Mouse (Mus musculus) regulatory T cell (primary cell): Measurements from ENCODE around the gene Galnt15.

Experiments used
- in situ Hi-C: fragments of 300-600 bp; cut with MboI, MseI; formaldehyde crosslinking; loops from one replicate; pipeline ENCODE4 v1.15.1; 2025; ENCODE audit warnings: high pct_unique_total_duplicates

The Galnt15 gene

DNA sequence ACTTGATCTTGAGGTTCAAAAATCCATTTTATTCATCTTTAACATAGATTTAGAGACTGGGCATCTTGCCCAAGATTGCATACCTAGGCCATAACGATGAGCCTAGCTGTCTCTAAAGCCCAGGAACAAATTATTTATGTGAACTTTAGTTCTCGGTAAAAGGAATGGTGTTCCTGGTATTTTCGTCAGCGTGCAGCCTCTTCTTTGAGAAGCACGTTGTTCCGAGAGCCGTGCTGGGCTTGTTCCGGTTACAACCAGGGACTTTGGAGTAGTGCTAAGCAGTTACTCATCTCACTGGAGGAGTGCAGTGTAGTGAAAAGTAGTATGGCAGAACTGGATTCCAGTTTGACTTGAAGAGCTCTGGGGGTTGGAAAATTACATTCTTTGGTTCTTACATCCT is 57.4 kb downstream of the Galnt15 start:
- in situ Hi-C loops, result loop anchor here (5.0 kb wide), 1 partner anchor 71 kb away; the partner anchor contains the start of gene Ncoa4

DNA sequence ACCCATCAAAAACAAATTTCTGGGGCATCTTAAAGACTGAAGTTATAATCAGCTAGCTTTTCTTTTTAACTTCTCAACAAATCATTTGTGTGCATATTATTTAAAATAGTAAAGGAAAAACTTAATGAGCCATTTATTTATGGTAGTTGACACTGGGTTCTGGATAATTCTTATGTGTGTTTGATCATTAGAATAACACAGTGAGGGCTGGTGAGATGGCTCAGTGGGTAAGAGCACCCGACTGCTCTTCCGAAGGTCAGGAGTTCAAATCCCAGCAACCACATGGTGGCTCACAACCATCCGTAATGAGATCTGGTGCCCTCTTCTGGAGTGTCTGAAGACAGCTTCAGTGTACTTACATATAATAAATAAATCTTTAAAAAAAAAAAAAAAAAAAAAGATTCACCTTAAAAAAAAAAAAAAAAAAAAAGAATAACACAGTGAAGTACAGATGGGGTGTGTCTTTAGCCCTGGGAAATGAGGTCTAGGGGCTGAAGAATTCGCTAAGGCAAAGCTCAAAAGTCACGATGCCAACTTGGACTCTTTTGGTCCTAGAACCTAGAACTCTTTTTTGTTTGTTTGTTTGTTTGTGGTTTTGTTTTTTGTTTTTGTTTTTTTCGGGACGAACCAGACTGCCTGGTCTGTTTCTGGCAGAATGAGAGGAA is 58.9 kb downstream of the Galnt15 start:
- in situ Hi-C loops, result loop anchor here (5.0 kb wide), 1 partner anchor 70 kb away; the partner anchor contains the start of gene Ncoa4

DNA sequence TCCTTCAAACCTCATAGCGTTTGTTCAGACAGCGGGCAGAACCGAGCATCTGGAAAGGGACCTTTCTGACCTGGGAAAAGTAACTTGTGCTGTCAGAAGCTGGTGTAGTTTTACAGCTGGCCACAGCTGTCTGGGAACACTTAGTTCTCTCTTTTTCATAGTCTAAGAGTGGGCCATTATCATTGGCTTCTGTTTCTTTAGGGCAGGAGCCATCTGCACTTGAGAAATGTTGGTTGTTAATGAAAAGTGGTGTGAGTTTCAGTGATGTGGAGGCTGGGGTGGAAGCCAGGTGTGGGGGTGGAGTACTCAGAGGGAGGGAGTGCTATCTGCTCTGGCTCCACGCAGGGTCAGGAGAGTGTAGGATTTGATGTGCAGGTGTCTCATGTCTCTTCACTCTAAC is 62.3 kb downstream of the Galnt15 start:
- in situ Hi-C loops, result no loop called here

DNA sequence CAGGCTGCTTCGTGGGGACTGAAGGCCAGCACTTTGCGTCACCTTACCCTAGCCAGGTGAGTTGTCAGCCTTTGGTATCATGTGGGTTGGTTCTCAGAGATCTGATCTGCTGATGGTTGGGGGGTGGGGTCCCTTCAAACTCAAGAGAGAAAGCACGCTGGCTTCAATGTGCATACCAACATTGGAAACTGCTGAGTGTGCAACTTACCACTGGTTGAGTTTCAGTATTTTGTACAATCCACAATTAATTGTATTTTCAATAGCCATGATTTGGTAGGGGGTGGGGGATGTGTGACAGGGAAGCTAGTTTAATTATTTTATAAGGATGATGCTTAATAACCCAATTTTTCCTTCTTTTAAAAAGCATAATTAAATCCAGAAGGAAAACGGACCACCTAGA is 62.9 kb downstream of the Galnt15 start:
- in situ Hi-C loops, result no loop called here

DNA sequence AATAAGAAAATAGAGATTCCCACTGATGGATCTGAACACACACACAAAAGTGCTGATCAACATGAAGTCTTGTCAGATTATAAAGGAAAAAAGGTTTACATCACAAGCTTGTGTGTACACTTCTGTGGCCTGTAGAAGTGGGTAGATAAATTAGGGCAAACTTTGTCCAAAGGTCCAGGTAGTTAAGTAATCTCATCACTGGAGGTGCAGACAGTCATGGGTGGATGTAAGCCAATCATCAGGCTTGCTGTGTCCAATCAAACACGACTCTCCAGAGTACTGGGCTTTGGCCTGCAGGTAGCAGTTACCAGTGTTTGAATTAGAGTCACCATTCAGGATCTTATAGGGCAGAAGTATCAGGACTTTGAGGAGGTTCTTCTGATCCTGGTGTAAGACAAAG is 64.2 kb downstream of the Galnt15 start:
- in situ Hi-C loops, result no loop called here

DNA sequence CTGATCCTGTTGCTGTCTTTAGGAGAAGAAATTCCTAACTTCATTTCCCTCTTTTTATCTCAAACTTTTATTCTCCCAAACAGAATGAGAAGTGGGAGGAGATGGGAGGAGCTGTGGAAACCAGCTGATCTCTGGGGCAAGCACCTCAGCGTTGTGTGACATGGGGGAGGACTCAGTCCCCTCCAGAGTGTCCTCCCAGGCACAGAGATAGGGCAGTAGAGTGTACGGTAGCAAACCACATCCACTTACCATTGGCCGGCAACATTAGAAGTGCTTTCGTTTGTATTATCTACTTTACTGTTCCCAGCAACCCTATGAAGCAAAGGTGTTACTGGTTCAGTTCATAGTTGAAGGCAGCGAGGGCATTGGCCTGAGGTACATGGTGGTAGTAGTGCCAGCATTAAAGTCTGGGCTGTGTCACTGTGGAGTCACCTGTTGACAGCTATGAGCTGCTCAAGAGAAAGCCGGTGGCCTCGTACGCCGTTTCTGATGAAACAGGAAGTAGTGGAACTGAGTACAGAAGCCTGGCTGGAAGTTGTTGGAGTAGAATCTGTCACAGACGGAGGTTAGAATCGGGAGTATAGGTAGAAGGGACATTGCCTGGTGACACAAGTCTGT is 64.8 kb downstream of the Galnt15 start:
- in situ Hi-C loops, result no loop called here

DNA sequence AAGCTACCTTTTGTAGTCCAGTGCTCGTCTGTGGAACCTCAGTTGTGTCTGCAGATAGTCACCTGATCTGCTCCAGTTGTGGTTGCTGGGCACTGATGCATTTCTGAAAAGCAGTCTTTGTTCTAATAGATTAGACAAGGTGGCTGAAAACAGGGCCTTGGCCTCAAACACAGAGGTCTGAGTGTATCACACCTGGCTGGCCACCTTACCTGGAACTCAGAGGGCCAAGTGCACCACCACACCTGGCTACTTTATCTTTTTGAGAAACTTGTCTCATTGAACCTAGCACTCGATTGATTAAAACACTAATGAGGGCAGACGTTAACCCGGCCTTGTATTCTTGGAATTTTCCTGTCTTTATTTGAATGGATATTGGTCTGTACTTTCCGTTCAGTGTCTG is 66.9 kb downstream of the Galnt15 start:
- in situ Hi-C loops, result no loop called here

DNA sequence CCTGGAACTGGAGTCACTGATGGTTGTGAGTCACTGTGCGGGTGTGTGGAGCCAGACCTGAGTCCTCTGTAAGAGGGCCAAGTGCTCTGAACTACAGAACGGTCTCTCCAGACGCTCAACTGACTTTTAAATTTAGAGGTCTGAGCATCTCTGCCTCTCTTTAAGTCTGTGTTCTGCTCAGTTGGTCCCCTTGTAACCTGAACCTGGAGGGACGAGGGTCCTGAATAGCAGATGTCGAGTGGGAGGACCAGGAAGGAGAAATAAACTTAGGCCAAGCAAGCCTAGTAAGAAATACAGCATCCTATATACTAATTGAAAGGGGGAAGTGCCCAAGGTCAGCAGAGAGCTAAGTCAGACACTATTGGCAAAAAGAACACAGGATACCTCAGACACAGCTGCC is 68.0 kb downstream of the Galnt15 start:
- in situ Hi-C loops, result no loop called here

DNA sequence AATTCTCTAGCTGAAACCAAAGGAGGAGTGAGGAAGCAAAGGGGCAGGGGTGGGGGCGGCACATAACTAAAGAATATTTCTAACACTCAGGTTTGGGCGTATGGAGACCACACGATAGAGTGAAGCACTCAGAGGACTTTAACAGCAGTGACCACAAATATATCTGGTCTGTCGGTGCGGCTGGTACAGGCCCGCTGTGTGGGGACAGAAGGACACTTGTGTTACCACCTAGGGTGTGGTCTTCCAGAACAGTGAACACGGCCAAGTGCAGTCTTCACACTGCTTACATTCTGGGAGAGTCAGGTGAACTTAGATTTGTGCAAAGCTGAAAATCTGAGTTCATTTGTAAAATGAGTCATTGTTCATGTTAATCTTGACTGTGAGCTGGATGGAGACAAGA is 68.9 kb downstream of the Galnt15 start:
- in situ Hi-C loops, result no loop called here

DNA sequence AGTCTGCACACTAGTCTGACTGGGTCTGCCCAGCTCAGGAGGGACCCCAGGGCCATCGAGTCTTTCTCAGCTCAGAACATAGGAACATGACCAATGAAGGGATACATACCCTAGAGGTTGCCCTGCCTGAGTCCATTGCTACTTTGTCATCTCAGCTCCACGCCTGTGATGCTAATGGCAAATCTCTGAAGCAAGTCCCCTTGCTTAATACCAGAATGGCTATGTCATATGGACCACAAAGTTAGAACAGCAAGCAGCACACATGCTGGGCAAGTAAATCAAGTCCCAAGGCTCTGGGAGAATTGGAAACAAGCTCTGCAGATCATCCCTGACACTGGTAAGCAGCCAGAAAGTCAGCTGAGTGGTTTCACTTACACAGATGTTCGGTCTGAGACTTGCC is 70.2 kb downstream of the Galnt15 start:
- in situ Hi-C loops, result no loop called here

DNA sequence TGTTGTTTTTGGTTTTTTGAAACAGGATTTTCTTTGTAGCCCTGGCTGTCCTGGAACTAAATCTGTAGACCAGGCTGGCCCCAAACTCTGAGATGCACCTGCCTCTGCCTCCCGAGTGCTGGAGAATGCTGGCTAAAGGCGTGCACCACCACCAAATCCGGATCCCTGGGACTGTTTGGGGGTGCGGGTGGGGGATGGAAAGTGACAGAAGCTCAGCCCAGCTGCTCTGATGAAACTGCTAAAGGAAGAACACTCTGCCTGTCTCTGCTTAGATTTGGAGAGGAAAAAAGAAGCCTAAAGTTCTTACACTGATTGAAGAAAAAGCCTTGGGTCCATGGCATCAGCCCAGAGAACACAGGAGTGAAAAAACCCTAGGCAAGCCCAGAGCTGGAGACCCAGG is 74.8 kb downstream of the Galnt15 start:
- in situ Hi-C loops, result loop anchor here (10.0 kb wide), 1 partner anchor 1729 kb away; no protein-coding TSS in a partner anchor

DNA sequence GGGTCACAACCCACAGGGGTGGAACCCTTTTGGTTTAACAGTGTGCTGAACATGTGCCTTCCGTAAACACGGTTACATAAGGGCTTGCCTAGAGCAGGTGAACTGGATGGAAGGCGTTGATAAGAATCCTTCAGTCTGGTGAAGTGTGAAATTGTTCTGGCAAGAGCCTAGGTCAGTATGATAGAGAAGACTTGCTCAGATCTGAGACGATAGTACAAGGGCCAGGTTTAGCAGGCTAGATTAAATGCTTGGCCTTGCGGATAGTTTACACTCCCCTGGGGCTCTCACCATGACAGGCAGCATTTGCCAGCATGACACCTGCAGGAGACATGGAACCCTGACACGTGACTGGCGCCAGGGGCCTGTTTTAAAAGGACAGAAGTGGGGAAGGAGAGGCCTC is 76.9 kb downstream of the Galnt15 start:
- in situ Hi-C loops, result loop anchor here (10.0 kb wide), 1 partner anchor 1731 kb away; no protein-coding TSS in a partner anchor

DNA sequence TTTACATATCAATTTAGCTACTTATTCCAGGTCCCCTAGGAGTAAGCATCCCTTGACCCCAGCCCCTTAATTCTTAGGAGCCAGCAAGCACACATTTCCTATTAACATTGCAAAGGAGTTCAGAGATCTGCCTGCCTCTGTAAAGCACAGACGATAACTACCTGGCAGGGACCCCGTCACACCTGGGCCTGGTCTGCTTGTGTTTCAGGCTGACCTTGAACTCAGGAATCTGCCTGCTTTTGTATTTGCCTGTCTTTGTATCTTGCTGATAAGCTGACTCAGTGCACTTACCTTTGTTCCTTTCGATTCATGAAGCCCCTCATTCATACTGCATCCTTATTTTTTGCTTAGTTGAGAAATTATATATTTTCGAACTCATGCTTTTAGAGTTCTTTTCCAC is 78.1 kb downstream of the Galnt15 start:
- in situ Hi-C loops, result loop anchor here (10.0 kb wide), 1 partner anchor 1732 kb away; no protein-coding TSS in a partner anchor
